Mouse (Mus musculus) lung, embryonic 16.5 days (tissue): ENCODE data around the gene Fam102b. TPM values are rescaled to one million over a fixed set of nuclear protein-coding genes. Genes with fewer than 3 reads are reported as not detected.

ENCODE experiments used
- ATAC-seq: fragments of 200-750 bp; cut with Nextera tagmentation; 2 replicates; pipeline ENCODE4 v1.8.0; 2017; ENCODE audit warnings: low read depth, mild to moderate bottlenecking, moderate library complexity
- H3K27ac ChIP-seq: fragments of 300-500 bp; sonication (generic); 2 replicates; pipeline ENCODE4 v1.5.1; 2014; ENCODE audit warnings: mild to moderate bottlenecking, control low read depth, low read length
- H3K27me3 ChIP-seq: fragments of 300-500 bp; sonication (generic); 2 replicates; pipeline ENCODE4 v1.6.1; 2014; ENCODE audit warnings: low read depth, low read length, mixed read lengths; ENCODE audit not compliant: control insufficient read depth, insufficient read depth
- H3K36me3 ChIP-seq: fragments of 300-500 bp; sonication (generic); 2 replicates; pipeline ENCODE4 v1.6.1; 2014; ENCODE audit warnings: low read length; ENCODE audit not compliant: control insufficient read depth, insufficient read depth
- H3K4me1 ChIP-seq: fragments of 300-500 bp; sonication (generic); replicated peaks from 2 replicates; pipeline ENCODE4 v1.6.1; 2014; ENCODE audit warnings: low read length, mixed read lengths; ENCODE audit not compliant: control insufficient read depth, insufficient read depth
- H3K4me2 ChIP-seq: fragments of 300-500 bp; sonication (generic); 2 replicates; pipeline ENCODE4 v1.6.1; 2014; ENCODE audit warnings: low read depth, low read length, control low read depth
- H3K4me3 ChIP-seq: fragments of 300-500 bp; sonication (generic); 2 replicates; pipeline ENCODE4 v1.5.1; 2014; ENCODE audit warnings: mild to moderate bottlenecking, low read length, control low read depth
- H3K9ac ChIP-seq: fragments of 300-500 bp; sonication (generic); 2 replicates; pipeline ENCODE4 v1.6.1; 2014; ENCODE audit warnings: low read length, control low read depth
- H3K9me3 ChIP-seq: fragments of 300-500 bp; sonication (generic); 2 replicates; pipeline ENCODE4 v1.6.1; 2016; ENCODE audit warnings: low read length; ENCODE audit not compliant: control insufficient read depth
- WGBS: fragments of 180-500 bp; shearing (Covaris S2); extraction: QIAGEN DNeasy Blood & Tissue Kit; methylation state at CpG from one replicate; pipeline ENCODE4 v1.1.7; 2014; 5-methylcytosine and 5-hydroxymethylcytosine counted together
- polyA plus RNA-seq: library from polyadenylated mRNA; unstranded; fragments of >200 nt; fragmentation: Nextera tagmentation; extraction: Ambion mirVana; gene quantifications from 2 replicates; pipeline ENCODE4 v1.2.1, GENCODE M21; 2015

The Fam102b gene
- polyA plus RNA-seq, 1 experiment from 2014 or later = 5.5 TPM

DNA sequence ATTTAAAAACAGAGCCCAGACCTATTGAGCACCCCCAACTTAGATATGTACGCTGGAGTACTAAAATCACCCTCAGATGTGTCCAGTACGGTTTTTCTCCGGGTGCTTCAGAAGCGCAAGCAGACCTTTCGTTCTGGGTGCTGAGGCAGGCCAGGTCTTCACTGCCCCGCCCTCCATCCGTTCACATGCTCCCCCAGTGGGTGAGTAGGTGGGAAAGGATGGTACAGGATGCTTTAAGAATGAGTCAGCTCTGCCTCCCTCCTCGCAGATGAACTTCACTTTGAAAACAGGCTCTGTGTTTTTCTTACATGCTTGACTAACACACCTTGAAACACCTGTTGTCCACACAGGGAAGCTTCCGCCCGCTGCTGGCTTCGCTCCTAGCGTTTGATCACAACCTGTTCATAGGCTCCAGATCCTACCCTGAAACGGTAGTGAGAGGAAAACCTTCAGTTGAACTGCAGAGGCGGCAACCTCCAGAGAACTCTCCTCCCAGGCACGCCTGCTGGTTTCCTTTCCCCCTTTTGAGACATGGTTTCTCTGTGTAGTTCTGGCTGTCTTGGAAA is 52.4 kb downstream of the Fam102b start:
- peaks cover 13% of the 10 kb centered on the region for H3K36me3 ChIP-seq
- no peaks in the 10 kb centered on the region for H3K27me3 ChIP-seq
- H3K27ac ChIP-seq = no peak overlapping the region
- no peaks in the 10 kb centered on the region for H3K4me1 ChIP-seq
- no peak overlapping the region for H3K9ac ChIP-seq
- ATAC-seq = no peak
- no peak overlapping the region for H3K4me3 ChIP-seq
- no peak overlapping the region for H3K4me2 ChIP-seq
- no peaks in the 10 kb centered on the region for H3K9me3 ChIP-seq
- WGBS = 85% methylated on average over 15 of the region's 15 CpGs

DNA sequence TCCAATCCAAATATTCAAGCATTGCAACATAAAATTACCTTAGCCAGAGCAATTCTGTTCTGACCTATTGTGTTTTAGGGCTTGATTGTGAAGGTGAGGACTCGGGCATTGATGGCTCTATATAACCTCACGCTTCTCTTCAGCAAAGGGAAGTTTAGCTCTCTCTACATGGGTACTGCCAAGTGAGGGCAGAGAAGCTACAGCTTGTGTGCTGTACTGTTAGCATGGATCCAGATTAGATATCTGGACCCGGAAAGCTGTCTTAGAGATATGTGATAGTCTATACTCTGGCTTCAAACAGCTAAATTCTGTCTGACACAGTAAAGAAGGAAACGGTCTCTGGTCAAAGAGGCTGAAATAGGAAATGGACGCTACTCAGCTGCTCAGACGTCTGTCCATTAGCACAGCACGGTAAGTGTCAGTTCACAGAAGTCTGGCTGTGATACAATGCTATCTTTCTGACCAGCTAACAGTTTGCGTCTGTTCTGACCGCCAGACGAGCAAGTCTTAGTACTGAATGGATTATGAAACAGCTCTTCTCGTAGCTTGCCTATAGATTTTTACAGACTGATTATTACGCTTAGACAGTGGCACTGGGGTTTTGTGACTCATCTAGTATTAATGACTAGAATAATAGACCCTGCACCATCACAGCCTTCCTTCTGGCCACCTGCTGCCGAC is 53.3 kb downstream of the Fam102b start:
- Histone ChIP-seq H3K9ac (no peak overlapping the region), H3K4me1 (no peaks in the 10 kb centered on the region), H3K4me3 (no peak overlapping the region), H3K27ac (no peak overlapping the region), H3K4me2 (no peak overlapping the region), H3K9me3 (no peaks in the 10 kb centered on the region), H3K36me3 (peaks cover 9% of the 10 kb centered on the region), H3K27me3 (no peaks in the 10 kb centered on the region)
- 84% methylated on average over 13 of the region's 13 CpGs for WGBS
- ATAC-seq = no peak

DNA sequence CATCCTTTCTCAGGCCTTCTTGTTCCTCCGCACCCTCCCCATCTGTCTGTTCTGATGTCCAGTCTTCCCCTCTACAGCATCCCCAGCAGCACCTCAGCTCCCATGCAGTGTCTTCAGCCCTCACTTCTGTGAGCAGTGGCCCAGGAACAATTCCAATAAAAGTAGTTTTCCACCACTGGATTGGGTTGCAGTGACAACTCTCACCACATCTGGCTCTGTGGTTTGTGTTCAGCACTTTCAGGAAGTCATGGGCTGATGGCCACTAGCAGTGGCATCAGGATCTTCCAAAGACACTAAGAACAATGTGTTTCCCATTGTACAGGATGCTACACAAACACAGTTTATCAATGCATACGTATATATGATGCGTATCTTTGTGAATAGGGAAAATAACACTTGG is 61.4 kb downstream of the Fam102b start:
- 90% methylated on average over 3 of the region's 3 CpGs for WGBS
- no peak overlapping the region for H3K9ac ChIP-seq
- H3K27ac ChIP-seq = no peak overlapping the region
- H3K4me2 ChIP-seq = no peak overlapping the region
- H3K36me3 ChIP-seq = no peaks in the 10 kb centered on the region
- ATAC-seq = no peak
- no peak overlapping the region for H3K4me3 ChIP-seq
- H3K9me3 ChIP-seq = no peaks in the 10 kb centered on the region
- H3K27me3 ChIP-seq = no peaks in the 10 kb centered on the region
- peaks cover 9% of the 10 kb centered on the region for H3K4me1 ChIP-seq

DNA sequence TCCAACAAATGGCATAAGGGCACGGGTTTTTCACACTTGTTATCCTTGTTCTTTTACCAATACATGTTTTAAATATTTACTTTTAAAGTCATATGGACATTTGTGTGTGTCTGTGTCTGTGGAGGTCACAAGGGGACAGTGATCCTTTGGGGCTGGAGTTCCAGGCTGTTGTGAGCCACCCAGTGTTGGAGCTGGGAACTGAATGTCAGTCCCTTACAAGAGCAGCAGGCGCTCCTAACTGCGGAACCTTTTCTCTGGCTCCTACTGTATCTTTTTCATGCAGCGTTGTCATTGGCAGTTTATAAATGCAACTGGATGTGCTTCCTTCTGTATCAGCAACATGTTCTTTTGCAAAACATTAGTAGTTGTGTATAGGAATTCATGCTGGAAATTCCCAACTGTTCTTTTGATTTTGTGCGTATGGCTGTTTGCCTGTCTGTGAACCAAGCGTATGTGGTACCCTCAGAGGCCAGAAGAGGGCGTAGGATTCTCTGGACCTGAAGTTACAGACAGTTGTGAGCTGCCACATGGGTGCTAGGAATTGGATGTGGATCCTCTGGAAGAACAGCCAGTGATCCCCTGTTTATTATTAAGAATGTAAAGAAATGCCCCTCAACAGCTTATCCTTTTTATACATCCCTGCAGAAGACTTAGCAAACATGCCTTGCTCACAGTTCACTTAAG is 62.9 kb downstream of the Fam102b start:
- 68% methylated on average over 7 of the region's 7 CpGs for WGBS
- no peak overlapping the region for H3K9ac ChIP-seq
- H3K4me3 ChIP-seq = no peak overlapping the region
- no peaks in the 10 kb centered on the region for H3K9me3 ChIP-seq
- ATAC-seq = no peak
- no peak overlapping the region for H3K27ac ChIP-seq
- H3K36me3 ChIP-seq = no peaks in the 10 kb centered on the region
- no peak overlapping the region for H3K4me2 ChIP-seq
- peaks cover 11% of the 10 kb centered on the region for H3K4me1 ChIP-seq
- no peaks in the 10 kb centered on the region for H3K27me3 ChIP-seq

DNA sequence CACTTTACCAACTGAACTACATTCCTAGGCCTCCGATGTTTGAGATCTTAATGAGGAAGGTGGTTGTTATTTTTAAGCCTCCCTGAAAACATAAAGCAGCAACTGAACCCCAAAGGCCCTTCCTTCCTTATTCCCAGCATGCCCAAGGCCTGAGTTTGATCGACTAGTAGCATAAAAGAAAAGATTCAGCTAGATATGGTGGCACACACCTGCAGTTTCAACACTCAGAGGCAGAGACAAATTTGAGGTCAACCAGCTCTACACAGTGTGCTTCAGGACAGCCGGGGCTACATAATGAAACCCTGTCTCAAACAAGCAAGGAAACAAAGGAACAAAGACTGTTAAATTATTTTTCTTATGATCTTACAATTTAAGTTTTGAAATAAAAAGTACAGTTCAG is 63.6 kb downstream of the Fam102b start:
- no peak for ATAC-seq
- H3K9ac ChIP-seq = no peak overlapping the region
- no peaks in the 10 kb centered on the region for H3K9me3 ChIP-seq
- peaks cover 11% of the 10 kb centered on the region for H3K4me1 ChIP-seq
- H3K4me2 ChIP-seq = no peak overlapping the region
- no peaks in the 10 kb centered on the region for H3K36me3 ChIP-seq
- H3K27ac ChIP-seq = no peak overlapping the region
- H3K27me3 ChIP-seq = no peaks in the 10 kb centered on the region
- H3K4me3 ChIP-seq = no peak overlapping the region
- WGBS = 78% methylated on average over 3 of the region's 3 CpGs

DNA sequence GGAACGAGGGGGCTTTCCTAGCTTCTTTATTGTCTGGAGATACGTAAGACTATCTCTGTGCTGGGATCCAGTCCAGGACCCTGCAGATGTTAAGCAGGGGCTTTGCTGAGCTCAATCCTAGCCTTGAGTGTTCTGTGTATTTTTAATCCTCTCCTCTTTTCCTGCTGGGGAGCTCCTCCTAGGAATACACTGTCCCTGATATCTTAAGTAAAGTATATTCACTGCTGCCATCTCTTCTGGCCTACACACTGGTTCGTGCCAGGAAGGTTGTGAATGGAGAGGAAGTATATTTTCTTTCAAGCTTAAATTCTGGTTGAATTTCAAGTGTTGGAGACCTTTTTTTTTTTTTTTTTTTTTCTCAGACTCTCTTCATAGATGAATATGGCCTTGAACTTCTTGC is 64.1 kb downstream of the Fam102b start:
- WGBS = 78% methylated on average over 3 of the region's 3 CpGs
- no peak overlapping the region for H3K27ac ChIP-seq

DNA sequence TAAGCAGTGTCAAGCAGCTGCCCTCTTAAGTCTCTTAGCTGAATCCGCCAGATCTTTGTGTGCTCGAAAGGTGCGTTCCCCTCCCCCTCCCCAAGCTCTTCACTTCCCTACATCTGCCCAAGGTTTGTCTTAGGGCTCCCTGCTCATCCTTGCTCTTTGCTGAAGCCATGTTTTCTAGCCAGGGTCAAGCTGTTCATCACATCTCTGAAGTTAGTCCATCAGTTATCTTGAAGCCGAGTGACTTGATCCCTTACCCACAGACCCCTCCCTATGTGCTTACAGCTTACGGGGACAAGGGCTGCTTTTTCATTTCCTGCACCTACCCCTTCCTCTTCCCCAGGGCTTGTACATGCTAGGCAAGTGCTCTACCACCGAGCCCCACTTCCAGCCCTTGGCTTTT is 65.8 kb downstream of the Fam102b start:
- no peaks in the 10 kb centered on the region for H3K36me3 ChIP-seq
- H3K4me3 ChIP-seq = 0 out of 2 replicates have a peak overlapping the region, but pooled peaks have one; percentile 7
- H3K9me3 ChIP-seq = no peaks in the 10 kb centered on the region
- 0 out of 2 replicates have a peak overlapping the region, but pooled peaks have one; percentile 32 for H3K27ac ChIP-seq
- peak overlapping the region; percentile 6; the same call in 1 of the 2 replicates for H3K9ac ChIP-seq
- WGBS = 30% methylated on average over 6 of the region's 6 CpGs
- no peaks in the 10 kb centered on the region for H3K27me3 ChIP-seq
- H3K4me1 ChIP-seq = peaks cover 11% of the 10 kb centered on the region
- ATAC-seq = peak; percentile 32; the same call in 1 of the 2 replicates
- H3K4me2 ChIP-seq = peak overlapping the region; percentile 50

More for the DNA sequence above, 64.1 kb downstream of the Fam102b start:
- Histone ChIP-seq H3K9ac (no peak overlapping the region), H3K36me3 (no peaks in the 10 kb centered on the region), H3K9me3 (no peaks in the 10 kb centered on the region), H3K4me1 (peaks cover 11% of the 10 kb centered on the region), H3K4me3 (no peak overlapping the region), H3K4me2 (no peak overlapping the region), H3K27me3 (no peaks in the 10 kb centered on the region)
- no peak for ATAC-seq

DNA sequence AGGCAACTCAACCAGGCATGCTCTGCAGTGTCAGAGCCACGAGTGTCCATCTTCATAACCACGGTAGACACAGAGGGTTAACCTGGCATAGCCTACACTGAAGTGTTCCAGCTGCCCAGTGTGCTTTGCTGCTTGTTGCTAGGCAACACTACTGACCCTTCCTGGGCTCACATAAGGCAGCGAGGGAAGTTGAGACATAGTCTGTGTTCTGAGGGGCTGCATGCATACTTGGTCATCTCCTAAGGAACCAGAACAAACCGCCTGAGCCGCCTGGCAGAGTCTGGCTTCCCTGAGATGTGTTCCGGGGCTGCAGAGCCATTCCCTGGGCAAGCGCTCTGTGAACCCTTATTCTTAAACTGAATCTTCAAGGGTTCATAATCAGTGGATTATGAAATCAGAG is 66.2 kb downstream of the Fam102b start:
- H3K27ac ChIP-seq = 0 out of 2 replicates have a peak overlapping the region, but pooled peaks have one; percentile 32
- 27% methylated on average over 7 of the region's 7 CpGs for WGBS
- H3K9ac ChIP-seq = peak overlapping the region; percentile 6; the same call in 1 of the 2 replicates
- ATAC-seq = peak; percentile 89
- peak overlapping the region; percentile 50 for H3K4me2 ChIP-seq
- no peaks in the 10 kb centered on the region for H3K27me3 ChIP-seq
- H3K4me1 ChIP-seq = peaks cover 11% of the 10 kb centered on the region
- H3K4me3 ChIP-seq = 0 out of 2 replicates have a peak overlapping the region, but pooled peaks have one; percentile 7
- H3K36me3 ChIP-seq = no peaks in the 10 kb centered on the region
- no peaks in the 10 kb centered on the region for H3K9me3 ChIP-seq

DNA sequence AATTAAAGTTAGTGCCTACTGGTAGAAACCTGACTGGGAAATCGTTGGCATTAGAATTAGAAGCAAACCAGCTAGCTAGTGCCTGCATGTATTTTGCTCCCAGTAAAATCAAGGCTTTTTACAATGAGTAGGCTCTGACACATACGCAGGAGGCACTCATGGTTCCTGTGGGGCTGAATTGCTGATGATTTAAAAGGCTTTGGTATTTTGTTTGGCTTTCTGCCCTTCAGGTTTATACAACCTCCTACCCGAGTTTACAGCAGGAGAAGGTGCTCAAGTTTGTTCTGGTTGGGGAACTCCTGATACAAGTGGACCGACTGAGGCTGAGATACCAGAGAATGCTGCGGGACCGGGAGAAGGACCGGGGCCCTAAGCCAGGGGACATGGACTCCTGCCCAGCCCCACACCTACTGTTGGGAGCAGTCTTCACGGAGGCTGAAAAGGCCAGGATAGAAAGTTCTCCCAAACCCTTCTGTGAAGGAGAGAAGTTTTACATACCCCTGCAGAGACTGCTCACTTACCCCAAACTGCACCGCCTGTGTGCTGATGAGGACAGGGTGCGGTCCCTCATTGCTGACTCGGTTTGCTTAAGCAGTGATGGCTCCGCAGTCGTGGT is 67.6 kb downstream of the Fam102b start:
- ATAC-seq = no peak
- Histone ChIP-seq H3K27me3 (no peaks in the 10 kb centered on the region), H3K4me3 (no peak overlapping the region), H3K4me1 (peaks cover 11% of the 10 kb centered on the region), H3K9ac (no peak overlapping the region), H3K27ac (no peak overlapping the region), H3K9me3 (no peaks in the 10 kb centered on the region), H3K4me2 (no peak overlapping the region), H3K36me3 (no peaks in the 10 kb centered on the region)
- 57% methylated on average over 13 of the region's 13 CpGs for WGBS
